Mouse (Mus musculus) liver, adult (tissue): ENCODE measurements around the gene Tldc2.

Experiments used
- GATA4 ChIP-seq: IDR thresholded peaks from 2 replicates; pipeline ENCODE4 v1.6.1; 2014; ENCODE audit warnings: mild to moderate bottlenecking, low read length; ENCODE audit not compliant: insufficient replicate concordance

Gene Tldc2

DNA sequence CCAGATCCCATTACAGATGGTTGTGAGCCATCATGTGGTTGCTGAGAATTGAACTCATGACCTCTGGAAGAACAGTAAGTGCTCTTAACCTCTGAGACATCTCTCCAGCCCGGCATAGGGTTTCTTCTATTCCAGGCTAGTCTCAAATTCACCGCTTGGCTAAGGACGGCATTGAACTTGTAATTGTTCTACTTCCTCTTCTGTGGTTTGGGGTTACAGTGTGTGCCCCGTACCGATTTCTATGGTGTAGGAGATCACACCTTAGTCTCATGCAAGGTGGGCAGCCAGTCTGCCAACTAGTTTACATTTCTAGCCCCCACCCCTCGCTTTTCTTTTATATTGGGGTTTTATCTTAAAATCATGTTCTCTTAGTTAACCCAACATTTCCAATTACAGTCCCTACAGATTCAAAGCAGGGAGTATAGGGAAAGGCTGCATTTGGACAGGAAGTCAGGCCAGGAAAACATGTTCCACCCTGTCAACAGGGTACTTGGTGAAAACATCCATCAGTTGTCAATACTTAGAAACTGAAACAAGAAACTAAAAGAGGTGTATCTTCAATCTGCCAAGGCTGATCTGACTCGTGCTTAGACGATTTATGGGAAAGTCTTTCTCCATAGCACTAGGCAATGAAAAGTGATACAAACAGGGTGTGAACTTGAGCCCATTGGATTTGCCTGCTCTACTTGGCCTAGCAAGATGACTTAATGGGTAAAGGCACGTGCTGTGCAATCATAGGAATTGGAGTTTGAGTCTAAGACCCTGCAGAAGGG is 51.3 kb downstream of the Tldc2 start:
- no peak for TF ChIP-seq GATA4

DNA sequence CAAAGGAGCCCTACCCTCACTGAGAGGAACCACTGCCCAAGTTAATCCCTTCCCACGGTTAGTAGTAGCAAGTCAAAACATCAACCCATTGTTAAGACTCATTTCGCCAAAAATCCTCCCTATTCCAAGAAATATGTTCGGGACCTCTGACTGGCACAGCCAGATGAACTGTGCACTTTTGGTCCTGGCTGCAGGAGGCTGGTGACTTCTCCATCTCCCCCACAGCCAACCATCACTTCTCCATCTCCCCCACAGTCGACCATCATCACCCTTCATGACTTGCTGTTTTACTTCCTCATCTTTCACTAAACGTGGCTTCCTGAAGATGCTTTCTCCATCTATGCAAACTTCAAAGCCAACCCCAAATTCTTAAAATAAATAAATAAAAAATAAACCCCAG is 52.0 kb downstream of the Tldc2 start:
- no peak for TF ChIP-seq GATA4

DNA sequence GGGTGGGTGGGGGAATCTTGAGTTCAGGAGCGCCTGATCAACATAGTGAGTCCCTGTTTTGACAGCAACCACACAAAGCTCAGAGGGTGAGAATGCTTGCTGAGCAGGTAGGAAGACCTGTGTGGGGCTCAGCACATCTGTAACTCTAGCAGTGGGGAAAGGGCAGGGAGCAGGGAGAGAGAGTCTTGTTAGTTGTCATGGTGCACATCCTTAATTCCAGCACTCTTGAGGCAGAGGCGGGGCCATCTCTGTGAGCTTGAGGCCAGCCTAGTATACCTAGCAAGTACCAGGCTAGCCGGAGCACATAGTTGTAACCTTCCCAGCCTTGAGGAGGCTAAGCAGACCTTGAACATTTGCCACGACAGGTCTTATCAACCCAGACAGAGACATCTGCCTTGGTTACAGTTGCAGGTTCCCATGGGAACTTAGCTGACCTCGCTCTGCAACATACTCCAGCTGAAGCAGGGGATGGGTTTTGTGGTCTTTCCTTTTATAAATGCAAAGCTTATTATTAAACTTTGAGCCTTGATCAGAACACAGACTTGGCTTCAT is 52.5 kb downstream of the Tldc2 start:
- no peak for TF ChIP-seq GATA4

DNA sequence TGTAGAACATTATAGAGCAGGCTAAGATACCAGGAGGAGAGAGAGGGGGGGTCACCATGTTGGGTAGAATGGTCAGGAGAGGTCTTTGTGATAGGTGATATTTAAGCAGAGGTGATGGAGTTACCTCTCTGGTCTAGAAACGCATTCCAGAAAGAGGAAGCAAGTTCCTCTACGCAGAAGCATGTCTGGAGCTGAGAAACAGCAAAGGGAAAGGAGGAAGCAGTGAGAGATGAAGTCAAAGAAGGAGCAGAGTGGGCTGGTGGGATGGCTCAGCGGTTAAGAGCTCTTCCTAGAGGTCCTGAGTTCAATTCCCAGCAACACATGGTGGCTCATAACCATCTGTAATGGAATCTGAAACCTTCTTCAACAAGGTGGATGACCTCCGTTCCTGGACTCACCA is 55.1 kb downstream of the Tldc2 start:
- TF ChIP-seq GATA4, result no peak

DNA sequence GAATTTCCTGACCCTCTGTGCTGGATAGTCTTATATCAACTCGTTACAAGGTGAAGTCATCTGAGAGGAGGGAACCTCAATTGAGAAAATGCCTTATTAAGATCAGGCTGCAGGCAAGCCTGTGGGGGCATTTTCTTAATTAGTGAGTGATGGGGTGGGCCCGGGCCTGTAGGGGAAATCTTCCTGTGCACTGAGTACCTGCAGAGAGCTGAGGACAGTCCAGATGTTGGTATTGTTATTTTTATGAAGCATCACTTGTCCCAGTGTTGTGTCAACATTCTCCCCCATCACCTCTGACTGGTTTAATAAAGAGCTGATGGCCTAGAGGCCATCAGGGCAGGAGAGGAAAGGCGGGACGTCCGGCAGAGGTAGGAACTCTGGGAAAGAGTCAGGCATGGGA is 57.3 kb downstream of the Tldc2 start:
- no peak for TF ChIP-seq GATA4

DNA sequence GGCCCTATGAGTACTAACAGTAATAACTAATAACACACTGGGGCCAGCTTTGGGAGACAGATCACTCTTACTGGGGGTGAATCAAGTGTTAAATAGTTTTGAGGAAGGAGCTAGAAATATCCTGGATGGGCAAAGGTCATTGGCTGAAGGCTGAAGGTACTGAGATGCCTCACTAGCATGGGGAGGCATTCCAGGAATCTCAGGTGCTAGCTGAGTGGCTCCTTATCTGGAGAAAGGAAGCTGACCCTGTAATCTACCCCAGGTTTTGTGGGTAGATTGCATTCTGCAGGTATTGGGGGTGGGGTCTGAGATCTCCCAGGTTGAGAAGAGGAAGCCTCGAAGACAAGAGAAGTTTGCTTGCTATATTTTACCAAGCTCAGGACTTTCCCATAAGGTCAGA is 58.3 kb downstream of the Tldc2 start:
- no peak for TF ChIP-seq GATA4
